Mouse (Mus musculus): ENCODE measurements around the gene Adra1b. TPM values are rescaled to one million over a fixed set of nuclear protein-coding genes. Genes with fewer than 3 reads are reported as not detected.

The Adra1b gene
- polyA plus RNA-seq, 1 experiment, result not detected

- TF ChIP-seq CTCF (IDR thresholded peaks at IDR 0.05; ENCODE audit: control insufficient read depth, insufficient read depth, low read length), result peak; percentile 76
- TF ChIP-seq POLR2A (IDR thresholded peaks at IDR 0.05; ENCODE audit: borderline replicate concordance, control insufficient read depth, low read depth, low read length), result no peak
- no peak overlapping the region for H3K4me3 ChIP-seq (replicated peaks; ENCODE audit: control insufficient read depth, low read depth, low read length)
- no peak overlapping the region for H3K27ac ChIP-seq (ENCODE audit: control insufficient read depth, insufficient read depth, low read depth, low read length, poor library complexity)
- WGBS, result 10% methylated on average over 2 of the region's 2 CpGs
- H3K4me1 ChIP-seq (ENCODE audit: control insufficient read depth, insufficient read depth, low read length), result no peaks in the 10 kb centered on the region
Observed at GRCm38 (mm10) chr11:43783772-43784171, 117.2 kb downstream of the Adra1b start.

DNA sequence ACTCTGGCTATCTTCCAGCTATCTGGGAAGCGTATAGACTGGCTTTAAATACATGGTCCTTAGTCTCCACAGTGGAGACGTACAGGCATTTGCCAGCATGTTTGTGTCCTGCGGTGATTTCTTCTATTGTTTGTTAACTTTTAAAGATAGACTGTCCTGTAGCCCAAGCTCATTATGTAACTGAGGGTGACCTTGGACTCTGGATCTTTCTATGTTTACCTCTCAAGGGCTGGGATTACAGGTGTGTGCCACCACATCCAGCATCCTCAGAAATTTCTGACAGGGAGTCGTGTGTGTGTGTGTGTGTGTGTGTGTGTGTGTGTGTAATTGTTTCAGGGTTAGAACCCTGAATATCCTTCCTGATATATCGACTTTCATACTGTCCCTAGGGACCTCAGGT is 117.9 kb downstream of the Adra1b start:
- Histone ChIP-seq H3K4me1 (ENCODE audit: control insufficient read depth, insufficient read depth, low read length) (no peaks in the 10 kb centered on the region), H3K27ac (ENCODE audit: control insufficient read depth, insufficient read depth, low read depth, low read length, poor library complexity) (no peak overlapping the region), H3K4me3 (replicated peaks; ENCODE audit: control insufficient read depth, low read depth, low read length) (no peak overlapping the region)
- TF ChIP-seq CTCF (IDR thresholded peaks at IDR 0.05; ENCODE audit: control insufficient read depth, insufficient read depth, low read length) (no peak), POLR2A (IDR thresholded peaks at IDR 0.05; ENCODE audit: borderline replicate concordance, control insufficient read depth, low read depth, low read length) (no peak)
- 70% methylated on average over 5 of the region's 5 CpGs for WGBS

DNA sequence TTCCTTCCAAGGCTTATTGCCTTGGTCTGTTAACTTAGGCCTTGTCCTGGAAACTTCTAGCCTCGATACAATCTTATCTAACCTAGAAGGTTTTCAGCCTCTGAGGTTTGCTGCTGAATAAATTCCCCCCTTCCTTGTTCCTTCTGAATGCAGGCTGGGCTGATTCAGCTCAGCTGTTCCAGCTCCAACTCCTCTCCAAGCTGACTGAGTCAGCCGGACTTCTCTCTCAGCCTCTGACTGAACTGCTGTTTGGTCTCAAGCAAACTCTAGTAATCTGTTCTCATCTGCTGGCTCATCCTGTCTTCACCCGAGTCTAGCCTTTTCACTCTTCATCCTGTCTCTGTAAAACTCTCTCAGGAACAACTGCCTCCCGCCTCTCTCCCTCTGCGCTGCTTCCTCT is 121.5 kb downstream of the Adra1b start:
- H3K4me3 ChIP-seq (replicated peaks; ENCODE audit: control insufficient read depth, low read depth, low read length), result no peak overlapping the region
- TF ChIP-seq CTCF (IDR thresholded peaks at IDR 0.05; ENCODE audit: control insufficient read depth, insufficient read depth, low read length), result no peak
- no peak for TF ChIP-seq POLR2A (IDR thresholded peaks at IDR 0.05; ENCODE audit: borderline replicate concordance, control insufficient read depth, low read depth, low read length)
- H3K4me1 ChIP-seq (ENCODE audit: control insufficient read depth, insufficient read depth, low read length), result no peaks in the 10 kb centered on the region
- WGBS, result 59% methylated on average over 5 of the region's 5 CpGs
- H3K27ac ChIP-seq (ENCODE audit: control insufficient read depth, insufficient read depth, low read depth, low read length, poor library complexity), result no peak overlapping the region

GRCm38 (mm10) chr11:43776324-43776694 is 124.7 kb downstream of the Adra1b start:
- H3K27ac ChIP-seq (ENCODE audit: control insufficient read depth, insufficient read depth, low read depth, low read length, poor library complexity), result no peak overlapping the region
- H3K4me1 ChIP-seq (ENCODE audit: control insufficient read depth, insufficient read depth, low read length), result no peaks in the 10 kb centered on the region
- WGBS, result 31% methylated on average over 8 of the region's 8 CpGs
- H3K4me3 ChIP-seq (replicated peaks; ENCODE audit: control insufficient read depth, low read depth, low read length), result no peak overlapping the region
- TF ChIP-seq POLR2A (IDR thresholded peaks at IDR 0.05; ENCODE audit: borderline replicate concordance, control insufficient read depth, low read depth, low read length), result no peak
- no peak for TF ChIP-seq CTCF (IDR thresholded peaks at IDR 0.05; ENCODE audit: control insufficient read depth, insufficient read depth, low read length)

GRCm38 (mm10) chr11:43775469-43776323 is 125.3 kb downstream of the Adra1b start:
- H3K4me3 ChIP-seq (replicated peaks; ENCODE audit: control insufficient read depth, low read depth, low read length), result no peak overlapping the region
- TF ChIP-seq POLR2A (IDR thresholded peaks at IDR 0.05; ENCODE audit: borderline replicate concordance, control insufficient read depth, low read depth, low read length) (no peak), CTCF (IDR thresholded peaks at IDR 0.05; ENCODE audit: control insufficient read depth, insufficient read depth, low read length) (no peak)
- H3K4me1 ChIP-seq (ENCODE audit: control insufficient read depth, insufficient read depth, low read length), result no peaks in the 10 kb centered on the region
- 20% methylated on average over 63 of the region's 63 CpGs for WGBS
- H3K27ac ChIP-seq (ENCODE audit: control insufficient read depth, insufficient read depth, low read depth, low read length, poor library complexity), result no peak overlapping the region

DNA sequence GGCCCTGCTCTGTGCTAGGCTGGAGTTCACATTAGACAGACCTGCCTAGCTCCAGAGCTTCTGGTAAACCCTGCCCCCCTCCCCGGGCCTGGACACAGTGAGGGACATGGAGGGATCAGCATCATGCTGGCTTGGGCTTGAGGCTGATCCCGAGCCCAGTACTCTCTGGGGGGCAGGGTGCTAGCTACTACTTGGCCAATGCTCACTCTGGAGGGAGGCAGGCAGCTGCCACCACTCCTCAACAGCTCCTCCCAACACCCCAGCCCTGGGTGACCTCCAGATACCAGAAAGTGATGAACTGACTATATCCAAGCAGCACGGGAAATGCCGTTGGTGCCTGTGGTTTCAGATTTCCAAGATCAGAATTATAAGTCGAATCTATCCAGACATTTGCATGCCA is 127.3 kb downstream of the Adra1b start:
- WGBS, result 68% methylated on average over 5 of the region's 5 CpGs
- Histone ChIP-seq H3K4me1 (ENCODE audit: control insufficient read depth, insufficient read depth, low read length) (no peaks in the 10 kb centered on the region), H3K27ac (ENCODE audit: control insufficient read depth, insufficient read depth, low read depth, low read length, poor library complexity) (no peak overlapping the region), H3K4me3 (replicated peaks; ENCODE audit: control insufficient read depth, low read depth, low read length) (no peak overlapping the region)
- TF ChIP-seq POLR2A (IDR thresholded peaks at IDR 0.05; ENCODE audit: borderline replicate concordance, control insufficient read depth, low read depth, low read length) (no peak), CTCF (IDR thresholded peaks at IDR 0.05; ENCODE audit: control insufficient read depth, insufficient read depth, low read length) (no peak)

DNA sequence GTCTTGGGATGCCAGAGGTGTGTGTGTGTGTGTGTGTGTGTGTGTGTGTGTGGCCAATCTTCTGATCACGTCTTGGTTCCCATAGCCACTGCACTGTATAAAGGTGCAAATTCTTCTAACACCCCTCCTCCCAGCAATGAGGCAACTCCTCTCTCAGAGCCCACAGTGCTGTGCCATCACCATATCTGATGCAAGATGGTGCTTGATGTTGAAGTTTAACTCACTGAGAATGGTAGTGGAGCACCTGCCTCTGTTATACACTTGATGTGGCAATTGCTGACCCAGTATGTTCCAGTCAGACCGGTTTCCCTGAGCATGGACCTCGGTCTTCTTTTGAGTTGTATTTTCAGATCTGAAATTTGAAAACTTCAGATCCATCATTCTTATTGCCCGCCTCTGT is 130.9 kb downstream of the Adra1b start:
- no peak for TF ChIP-seq POLR2A (IDR thresholded peaks at IDR 0.05; ENCODE audit: borderline replicate concordance, control insufficient read depth, low read depth, low read length)
- TF ChIP-seq CTCF (IDR thresholded peaks at IDR 0.05; ENCODE audit: control insufficient read depth, insufficient read depth, low read length), result no peak
- Histone ChIP-seq H3K27ac (ENCODE audit: control insufficient read depth, insufficient read depth, low read depth, low read length, poor library complexity) (no peak overlapping the region), H3K4me3 (replicated peaks; ENCODE audit: control insufficient read depth, low read depth, low read length) (no peak overlapping the region), H3K4me1 (ENCODE audit: control insufficient read depth, insufficient read depth, low read length) (no peaks in the 10 kb centered on the region; the same call in none of the 2 replicates)
- WGBS, result 81% methylated on average over 4 of the region's 4 CpGs

DNA sequence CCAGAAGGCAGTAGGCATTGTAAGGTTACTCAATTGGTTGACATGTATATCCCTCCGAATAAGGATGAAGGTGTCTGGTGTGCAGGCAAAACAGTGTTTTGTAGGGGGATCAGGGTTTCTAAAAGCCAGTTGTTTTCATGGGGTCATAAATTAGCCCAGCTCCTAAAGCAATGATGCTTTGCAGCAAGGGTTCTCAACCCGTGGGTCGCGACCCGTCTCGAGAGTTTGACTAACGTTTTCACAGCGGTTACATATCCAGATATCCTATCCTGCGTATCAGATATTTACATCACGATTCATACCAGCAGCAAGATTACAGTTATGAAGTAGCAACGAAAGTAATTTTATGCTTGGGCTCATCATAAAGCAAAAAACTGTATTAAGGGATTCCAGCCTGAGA is 133.3 kb downstream of the Adra1b start:
- H3K4me1 ChIP-seq (ENCODE audit: control insufficient read depth, insufficient read depth, low read length), result no peaks in the 10 kb centered on the region; the same call in none of the 2 replicates
- TF ChIP-seq CTCF (IDR thresholded peaks at IDR 0.05; ENCODE audit: control insufficient read depth, insufficient read depth, low read length) (no peak), POLR2A (IDR thresholded peaks at IDR 0.05; ENCODE audit: borderline replicate concordance, control insufficient read depth, low read depth, low read length) (no peak)
- no peak overlapping the region for H3K4me3 ChIP-seq (replicated peaks; ENCODE audit: control insufficient read depth, low read depth, low read length)
- no peak overlapping the region for H3K27ac ChIP-seq (ENCODE audit: control insufficient read depth, insufficient read depth, low read depth, low read length, poor library complexity)
- WGBS, result 65% methylated on average over 11 of the region's 11 CpGs
